Mouse (Mus musculus): Measurements from ENCODE around the gene Pcdh7. TPM values are rescaled to one million over a fixed set of nuclear protein-coding genes. Genes with fewer than 3 reads are reported as not detected.
A peak's percentile ranks its signal among the peaks of the same experiment; 100 is the strongest.

Pcdh7 gene
- polyA plus RNA-seq, 1 experiment from 2014 or later = 22.8 TPM

- ATAC-seq (replicated peaks; ENCODE audit: extremely low read depth, insufficient read depth, low FRiP score) = peak; percentile 65; the same call in 1 of the 2 replicates
- H3K4me1 ChIP-seq (ENCODE audit: control insufficient read depth, insufficient read depth, low read length) = peaks cover 15% of the 10 kb centered on the region
- no peaks in the 10 kb centered on the region for H3K9me3 ChIP-seq (replicated peaks; ENCODE audit: control insufficient read depth, low read length)
- no peaks in the 10 kb centered on the region for H3K36me3 ChIP-seq (ENCODE audit: control insufficient read depth, insufficient read depth)
- H3K27ac ChIP-seq (ENCODE audit: low read length) = peak overlapping the region; percentile 37
- no peaks in the 10 kb centered on the region for H3K27me3 ChIP-seq (ENCODE audit: control insufficient read depth, insufficient read depth, low read length)
- WGBS = 18% methylated on average over 3 of the region's 3 CpGs
- no peak overlapping the region for H3K9ac ChIP-seq (ENCODE audit: low read length)
- H3K4me2 ChIP-seq (ENCODE audit: low read depth, low read length) = peak overlapping the region; percentile 23
- no peak overlapping the region for H3K4me3 ChIP-seq (ENCODE audit: low read length)
Measured at GRCm38 (mm10) chr5:57778093-57778492, 60.3 kb downstream of the Pcdh7 start.

DNA sequence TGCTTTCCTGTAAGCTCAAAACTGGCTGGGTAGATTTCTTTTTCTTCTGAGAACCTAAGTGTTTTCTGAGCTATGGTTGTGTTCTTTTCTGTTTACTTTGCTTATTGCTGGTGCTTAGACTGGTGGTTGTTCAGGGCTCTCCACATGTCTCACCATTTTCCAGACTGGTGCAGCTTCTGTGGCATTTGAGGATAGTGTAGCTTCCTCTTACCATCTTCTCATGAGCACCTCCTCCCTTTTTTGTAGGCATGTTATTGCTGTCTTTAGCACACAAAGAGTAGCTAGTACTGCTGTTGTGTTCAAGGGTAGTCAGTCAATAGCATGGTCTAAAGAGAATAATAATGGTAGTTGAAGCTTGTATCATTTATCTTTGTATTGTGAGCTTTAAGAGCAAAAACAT is 62.2 kb downstream of the Pcdh7 start:
- no peak overlapping the region for H3K4me3 ChIP-seq (ENCODE audit: low read length)
- H3K36me3 ChIP-seq (ENCODE audit: control insufficient read depth, insufficient read depth) = no peaks in the 10 kb centered on the region
- no peak overlapping the region for H3K27ac ChIP-seq (ENCODE audit: low read length)
- no peak overlapping the region for H3K4me2 ChIP-seq (ENCODE audit: low read depth, low read length)
- H3K9ac ChIP-seq (ENCODE audit: low read length) = no peak overlapping the region
- H3K4me1 ChIP-seq (ENCODE audit: control insufficient read depth, insufficient read depth, low read length) = peaks cover 15% of the 10 kb centered on the region
- no peak for ATAC-seq (replicated peaks; ENCODE audit: extremely low read depth, insufficient read depth, low FRiP score)
- no peaks in the 10 kb centered on the region for H3K9me3 ChIP-seq (replicated peaks; ENCODE audit: control insufficient read depth, low read length)
- H3K27me3 ChIP-seq (ENCODE audit: control insufficient read depth, insufficient read depth, low read length) = no peaks in the 10 kb centered on the region

GRCm38 (mm10) chr5:57780574-57780973 is 62.8 kb downstream of the Pcdh7 start:
- 70% methylated on average over 4 of the region's 4 CpGs for WGBS
- Histone ChIP-seq H3K27ac (ENCODE audit: low read length) (no peak overlapping the region), H3K4me3 (ENCODE audit: low read length) (no peak overlapping the region), H3K4me1 (ENCODE audit: control insufficient read depth, insufficient read depth, low read length) (peaks cover 18% of the 10 kb centered on the region), H3K9me3 (replicated peaks; ENCODE audit: control insufficient read depth, low read length) (no peaks in the 10 kb centered on the region), H3K36me3 (ENCODE audit: control insufficient read depth, insufficient read depth) (no peaks in the 10 kb centered on the region), H3K4me2 (ENCODE audit: low read depth, low read length) (no peak overlapping the region), H3K9ac (ENCODE audit: low read length) (no peak overlapping the region), H3K27me3 (ENCODE audit: control insufficient read depth, insufficient read depth, low read length) (no peaks in the 10 kb centered on the region)
- no peak for ATAC-seq (replicated peaks; ENCODE audit: extremely low read depth, insufficient read depth, low FRiP score)

GRCm38 (mm10) chr5:57781950-57782349 is 64.2 kb downstream of the Pcdh7 start:
- peaks cover 16% of the 10 kb centered on the region for H3K4me1 ChIP-seq (ENCODE audit: control insufficient read depth, insufficient read depth, low read length)
- no peaks in the 10 kb centered on the region for H3K9me3 ChIP-seq (replicated peaks; ENCODE audit: control insufficient read depth, low read length)
- peak overlapping the region; percentile 51; the same call in 1 of the 2 replicates for H3K27ac ChIP-seq (ENCODE audit: low read length)
- ATAC-seq (replicated peaks; ENCODE audit: extremely low read depth, insufficient read depth, low FRiP score) = peak; percentile 65
- no peak overlapping the region for H3K4me2 ChIP-seq (ENCODE audit: low read depth, low read length)
- H3K9ac ChIP-seq (ENCODE audit: low read length) = no peak overlapping the region
- H3K27me3 ChIP-seq (ENCODE audit: control insufficient read depth, insufficient read depth, low read length) = no peaks in the 10 kb centered on the region
- H3K4me3 ChIP-seq (ENCODE audit: low read length) = no peak overlapping the region
- 33% methylated on average over 5 of the region's 5 CpGs for WGBS
- 0 out of 2 replicates have a peak, but pooled peaks cover 3% of the 10 kb centered on the region for H3K36me3 ChIP-seq (ENCODE audit: control insufficient read depth, insufficient read depth)

DNA sequence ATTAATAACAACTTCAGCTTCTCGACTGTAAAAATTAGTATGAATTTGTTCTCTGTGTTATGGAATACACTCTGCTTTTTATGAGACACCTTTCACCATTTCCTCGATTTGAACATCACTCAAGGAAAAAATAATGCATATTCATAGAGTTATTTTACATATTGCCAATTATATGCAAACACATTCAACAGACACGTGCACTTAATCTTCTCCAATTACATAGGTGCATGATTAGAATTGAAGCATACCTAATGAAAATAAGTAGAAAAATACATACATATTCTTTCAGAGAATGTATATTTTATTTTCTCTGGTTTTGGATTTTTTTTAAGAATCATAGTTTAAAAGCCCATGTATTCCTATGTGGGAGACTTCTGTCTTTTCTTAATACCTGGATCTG is 64.8 kb downstream of the Pcdh7 start:
- no peak overlapping the region for H3K4me3 ChIP-seq (ENCODE audit: low read length)
- no peaks in the 10 kb centered on the region for H3K27me3 ChIP-seq (ENCODE audit: control insufficient read depth, insufficient read depth, low read length)
- no peak overlapping the region for H3K27ac ChIP-seq (ENCODE audit: low read length)
- H3K36me3 ChIP-seq (ENCODE audit: control insufficient read depth, insufficient read depth) = 0 out of 2 replicates have a peak, but pooled peaks cover 3% of the 10 kb centered on the region
- no peaks in the 10 kb centered on the region for H3K9me3 ChIP-seq (replicated peaks; ENCODE audit: control insufficient read depth, low read length)
- H3K4me1 ChIP-seq (ENCODE audit: control insufficient read depth, insufficient read depth, low read length) = peaks cover 14% of the 10 kb centered on the region
- ATAC-seq (replicated peaks; ENCODE audit: extremely low read depth, insufficient read depth, low FRiP score) = no peak
- no peak overlapping the region for H3K4me2 ChIP-seq (ENCODE audit: low read depth, low read length)
- H3K9ac ChIP-seq (ENCODE audit: low read length) = no peak overlapping the region
- WGBS = 66% methylated on average over 3 of the region's 3 CpGs

DNA sequence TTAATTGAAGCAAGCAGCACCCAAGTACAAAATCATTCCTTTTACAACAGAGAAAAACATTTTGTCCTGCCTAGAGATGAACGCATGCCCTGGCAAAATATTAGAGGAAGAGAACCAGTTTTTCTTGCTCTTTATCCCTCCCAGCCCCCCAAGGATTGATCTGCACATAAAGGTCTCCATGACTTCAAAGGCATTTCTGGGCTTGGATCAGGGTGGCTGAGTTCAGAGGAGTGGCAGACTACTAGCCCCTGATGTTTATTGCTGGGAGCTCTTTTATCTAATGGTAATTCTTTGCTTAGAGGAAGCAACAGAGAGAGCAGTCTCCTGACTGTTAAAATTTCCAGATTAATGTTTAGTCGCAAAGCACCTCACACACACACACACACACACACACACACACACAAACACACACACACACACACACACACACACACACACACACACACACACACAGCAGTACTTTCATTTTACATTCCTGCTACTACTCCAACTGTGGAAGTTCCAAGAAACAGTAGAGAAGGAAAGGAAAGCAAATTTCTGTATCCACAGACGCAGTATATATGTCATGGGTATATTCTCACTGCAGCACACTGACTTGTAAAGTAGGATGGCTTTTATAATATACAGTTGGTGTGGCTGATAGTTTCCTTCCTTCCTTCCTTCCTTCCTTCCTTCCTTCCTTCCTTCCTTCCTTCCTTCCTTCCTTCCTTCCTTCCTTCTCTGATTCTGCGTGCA is 71.2 kb downstream of the Pcdh7 start:
- Histone ChIP-seq H3K27ac (ENCODE audit: low read length) (no peak overlapping the region), H3K4me2 (ENCODE audit: low read depth, low read length) (no peak overlapping the region), H3K9ac (ENCODE audit: low read length) (no peak overlapping the region), H3K36me3 (ENCODE audit: control insufficient read depth, insufficient read depth) (0 out of 2 replicates have a peak, but pooled peaks cover 3% of the 10 kb centered on the region), H3K27me3 (ENCODE audit: control insufficient read depth, insufficient read depth, low read length) (no peaks in the 10 kb centered on the region), H3K4me3 (ENCODE audit: low read length) (no peak overlapping the region), H3K9me3 (replicated peaks; ENCODE audit: control insufficient read depth, low read length) (no peaks in the 10 kb centered on the region), H3K4me1 (ENCODE audit: control insufficient read depth, insufficient read depth, low read length) (peaks cover 6% of the 10 kb centered on the region; the same call in 1 of the 2 replicates)
- no peak for ATAC-seq (replicated peaks; ENCODE audit: extremely low read depth, insufficient read depth, low FRiP score)
- 72% methylated on average over 4 of the region's 4 CpGs for WGBS

- no peaks in the 10 kb centered on the region for H3K4me1 ChIP-seq (ENCODE audit: control insufficient read depth, insufficient read depth, low read length)
- H3K27ac ChIP-seq (ENCODE audit: low read length) = no peak overlapping the region
- no peak overlapping the region for H3K4me2 ChIP-seq (ENCODE audit: low read depth, low read length)
- no peak overlapping the region for H3K9ac ChIP-seq (ENCODE audit: low read length)
- H3K9me3 ChIP-seq (replicated peaks; ENCODE audit: control insufficient read depth, low read length) = no peaks in the 10 kb centered on the region
- no peaks in the 10 kb centered on the region for H3K27me3 ChIP-seq (ENCODE audit: control insufficient read depth, insufficient read depth, low read length)
- H3K4me3 ChIP-seq (ENCODE audit: low read length) = no peak overlapping the region
- no peaks in the 10 kb centered on the region for H3K36me3 ChIP-seq (ENCODE audit: control insufficient read depth, insufficient read depth)
- no peak for ATAC-seq (replicated peaks; ENCODE audit: extremely low read depth, insufficient read depth, low FRiP score)
Measured at GRCm38 (mm10) chr5:57796337-57796736, 78.6 kb downstream of the Pcdh7 start.

DNA sequence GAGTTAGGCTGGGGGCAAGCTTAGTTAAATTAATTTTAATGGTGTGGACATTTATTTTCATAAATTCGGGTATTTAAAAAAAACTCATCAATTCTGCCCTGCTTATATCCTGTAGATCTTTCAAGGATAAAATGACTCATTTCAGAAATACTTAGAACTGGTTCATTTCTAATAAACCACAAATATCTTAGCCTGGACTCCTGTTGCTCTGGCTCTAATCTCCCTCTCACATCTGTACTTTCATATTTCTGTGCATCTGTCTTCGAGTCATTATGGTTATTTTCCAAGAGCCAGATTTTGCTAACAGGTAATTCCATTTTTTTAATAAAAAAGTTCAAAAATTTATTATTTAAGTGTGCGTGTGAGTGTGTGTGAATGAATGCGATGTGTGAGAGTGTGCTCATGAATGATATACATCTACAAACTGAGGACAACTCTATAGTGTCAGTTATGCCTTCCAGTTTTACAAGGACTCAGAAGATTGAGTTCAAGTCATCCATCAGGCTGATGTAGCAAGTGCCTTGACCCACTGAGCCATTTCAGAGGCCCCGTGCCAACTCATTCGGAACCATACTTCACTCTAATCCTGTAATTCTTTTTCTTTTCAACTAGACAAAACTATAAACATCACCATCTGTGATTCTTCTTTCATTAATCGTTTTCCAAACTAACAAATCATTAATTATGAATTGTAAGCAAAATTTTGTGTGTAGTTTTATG is 80.3 kb downstream of the Pcdh7 start:
- WGBS = 85% methylated on average over 7 of the region's 7 CpGs
- no peaks in the 10 kb centered on the region for H3K36me3 ChIP-seq (ENCODE audit: control insufficient read depth, insufficient read depth)
- H3K9ac ChIP-seq (ENCODE audit: low read length) = no peak overlapping the region
- H3K27ac ChIP-seq (ENCODE audit: low read length) = no peak overlapping the region
- no peaks in the 10 kb centered on the region for H3K4me1 ChIP-seq (ENCODE audit: control insufficient read depth, insufficient read depth, low read length)
- H3K4me2 ChIP-seq (ENCODE audit: low read depth, low read length) = no peak overlapping the region
- no peaks in the 10 kb centered on the region for H3K27me3 ChIP-seq (ENCODE audit: control insufficient read depth, insufficient read depth, low read length)
- ATAC-seq (replicated peaks; ENCODE audit: extremely low read depth, insufficient read depth, low FRiP score) = no peak
- H3K9me3 ChIP-seq (replicated peaks; ENCODE audit: control insufficient read depth, low read length) = no peaks in the 10 kb centered on the region
- H3K4me3 ChIP-seq (ENCODE audit: low read length) = no peak overlapping the region

GRCm38 (mm10) chr5:57803108-57803507 is 85.3 kb downstream of the Pcdh7 start:
- Histone ChIP-seq H3K4me1 (ENCODE audit: control insufficient read depth, insufficient read depth, low read length) (peaks cover 7% of the 10 kb centered on the region), H3K9ac (ENCODE audit: low read length) (no peak overlapping the region), H3K9me3 (replicated peaks; ENCODE audit: control insufficient read depth, low read length) (no peaks in the 10 kb centered on the region), H3K27me3 (ENCODE audit: control insufficient read depth, insufficient read depth, low read length) (no peaks in the 10 kb centered on the region), H3K27ac (ENCODE audit: low read length) (no peak overlapping the region), H3K4me3 (ENCODE audit: low read length) (no peak overlapping the region), H3K4me2 (ENCODE audit: low read depth, low read length) (no peak overlapping the region), H3K36me3 (ENCODE audit: control insufficient read depth, insufficient read depth) (no peaks in the 10 kb centered on the region)
- no peak for ATAC-seq (replicated peaks; ENCODE audit: extremely low read depth, insufficient read depth, low FRiP score)
- 90% methylated on average over 3 of the region's 3 CpGs for WGBS
